Mouse (Mus musculus) thymus, adult 2 months (tissue): Measurements from ENCODE around the gene Tmem201.

ENCODE experiments used
- CTCF ChIP-seq: fragments of 200-500 bp; IDR thresholded peaks from 2 replicates; pipeline ENCODE4 v1.5.1; 2012; ENCODE audit warnings: mild to moderate bottlenecking, control low read depth, low read length, moderate library complexity, borderline replicate concordance; ENCODE audit not compliant: control insufficient read depth, poor library complexity, insufficient read depth; ENCODE audit errors: extremely low read depth
- POLR2A ChIP-seq: fragments of 200-500 bp; IDR thresholded peaks from 2 replicates; pipeline ENCODE4 v1.6.1; 2012; ENCODE audit warnings: mild to moderate bottlenecking, low read length, control low read depth, moderate library complexity; ENCODE audit not compliant: control insufficient read depth, poor library complexity, insufficient read depth; ENCODE audit errors: extremely low read depth

- TF ChIP-seq POLR2A (no peak), CTCF (peak; percentile 85)
Observed at GRCm38 (mm10) chr4:149711955-149712354, 25.9 kb downstream of the Tmem201 start.
